In genomic region chr3:139380494-139380893, GRCm38 (mm10) we compare ENCODE assay signal across 29 mouse cellular contexts.
"Had no signal": no experiment of that assay in that cellular context is flagged by ENCODE, and none has a peak within 500 bp of the region (broad histone marks: within the 10 kb centered on the region; RNA-seq: fewer than 3 reads in every experiment).

No protein-coding gene starts in this region.

- H3K4me1 ChIP-seq: limb, embryonic 10.5 days; limb, embryonic 12.5 days; limb, embryonic 13.5 days; limb, embryonic 15.5 days; liver, embryonic 12.5 days; liver, embryonic 13.5 days; liver, embryonic 15.5 days; megakaryocyte, embryonic 14.5 days; midbrain, embryonic 10.5 days; midbrain, embryonic 12.5 days; midbrain, embryonic 13.5 days; midbrain, embryonic 15.5 days; neural tube, embryonic 12.5 days had no signal

- H3K4me2 ChIP-seq: limb, embryonic 12.5 days; limb, embryonic 13.5 days; limb, embryonic 15.5 days; liver, embryonic 11.5 days; liver, embryonic 12.5 days; liver, embryonic 13.5 days; liver, embryonic 15.5 days; midbrain, embryonic 11.5 days; midbrain, embryonic 12.5 days; midbrain, embryonic 13.5 days; midbrain, embryonic 15.5 days; neural tube, embryonic 12.5 days had no signal

- ATAC-seq: liver, embryonic 12.5 days; liver, postnatal 0 days; midbrain, embryonic 13.5 days; midbrain, embryonic 15.5 days; midbrain, embryonic 16.5 days had no signal

- DNase-seq: layer of hippocampus, postnatal 36 days; left cerebral cortex, postnatal 4 days; liver; liver, embryonic 13.5 days; liver, postnatal 0 days; lung, adult 18-20 months; lung, adult 2 months; lung, postnatal 14 days; lung, postnatal 4 days; midbrain, embryonic 14.5 days had no signal

- H3K27ac ChIP-seq: left cerebral cortex, adult 2 months; limb, embryonic 10.5 days; limb, embryonic 12.5 days; limb, embryonic 13.5 days; limb, embryonic 15.5 days; liver, embryonic 12.5 days; liver, embryonic 13.5 days; liver, embryonic 14.5 days; liver, embryonic 15.5 days; macrophage; midbrain, embryonic 10.5 days; midbrain, embryonic 12.5 days; midbrain, embryonic 13.5 days; midbrain, embryonic 15.5 days; neural tube, embryonic 12.5 days had no signal

- H3K27me3 ChIP-seq: limb, embryonic 12.5 days; limb, embryonic 13.5 days; limb, embryonic 15.5 days; liver, embryonic 12.5 days; liver, embryonic 13.5 days; liver, embryonic 15.5 days; megakaryocyte, embryonic 14.5 days; midbrain, embryonic 12.5 days; midbrain, embryonic 13.5 days; midbrain, embryonic 15.5 days; neural tube, embryonic 12.5 days had no signal

- H3K9me3 ChIP-seq: limb, embryonic 10.5 days; limb, embryonic 12.5 days; limb, embryonic 13.5 days; limb, embryonic 15.5 days; liver, embryonic 12.5 days; liver, embryonic 13.5 days; liver, embryonic 15.5 days; megakaryocyte, embryonic 14.5 days; midbrain, embryonic 10.5 days; midbrain, embryonic 12.5 days; midbrain, embryonic 13.5 days; midbrain, embryonic 15.5 days; neural tube, embryonic 12.5 days had no signal

- H3K36me3 ChIP-seq: limb, embryonic 10.5 days; limb, embryonic 12.5 days; limb, embryonic 13.5 days; limb, embryonic 15.5 days; liver, embryonic 12.5 days; liver, embryonic 13.5 days; liver, embryonic 15.5 days; midbrain, embryonic 10.5 days; midbrain, embryonic 12.5 days; midbrain, embryonic 13.5 days; midbrain, embryonic 15.5 days; neural tube, embryonic 12.5 days had no signal

- H3K4me3 ChIP-seq: left cerebral cortex, adult 2 months; limb, embryonic 10.5 days; limb, embryonic 12.5 days; limb, embryonic 13.5 days; limb, embryonic 15.5 days; liver, embryonic 12.5 days; liver, embryonic 13.5 days; liver, embryonic 15.5 days; megakaryocyte, embryonic 14.5 days; midbrain, embryonic 10.5 days; midbrain, embryonic 12.5 days; midbrain, embryonic 13.5 days; midbrain, embryonic 15.5 days; myocyte; neural tube, embryonic 12.5 days had no signal

- H3K9ac ChIP-seq: limb, embryonic 12.5 days; limb, embryonic 13.5 days; limb, embryonic 15.5 days; liver, embryonic 12.5 days; liver, embryonic 13.5 days; liver, embryonic 14.5 days; liver, embryonic 15.5 days; liver, postnatal 0 days; midbrain, embryonic 12.5 days; midbrain, embryonic 13.5 days; midbrain, embryonic 15.5 days; neural tube, embryonic 12.5 days had no signal
